Mouse (Mus musculus) liver, embryonic 12.5 days (tissue): ENCODE results near the gene Tsga10. TPM values are rescaled to one million over a fixed set of nuclear protein-coding genes. Genes with fewer than 3 reads are reported as not detected.
A peak's percentile ranks its signal among the peaks of the same experiment; 100 is the strongest.

ENCODE experiments used
- ATAC-seq: fragments of 200-750 bp; cut with Nextera tagmentation; 2 replicates; pipeline ENCODE4 v1.8.0; 2017; ENCODE audit warnings: moderate number of reproducible peaks, mild to moderate bottlenecking, moderate library complexity
- H3K27ac ChIP-seq: fragments of 300-500 bp; sonication (generic); 2 replicates; pipeline ENCODE4 v1.5.1; 2016; ENCODE audit warnings: mild to moderate bottlenecking
- H3K27me3 ChIP-seq: fragments of 300-500 bp; sonication (generic); replicated peaks from 2 replicates; pipeline ENCODE4 v1.6.1; 2016; ENCODE audit warnings: mild to moderate bottlenecking, moderate library complexity
- H3K36me3 ChIP-seq: fragments of 300-500 bp; sonication (generic); 2 replicates; pipeline ENCODE4 v1.6.1; 2016; ENCODE audit warnings: mild to moderate bottlenecking, moderate library complexity
- H3K4me1 ChIP-seq: fragments of 300-500 bp; sonication (generic); 2 replicates; pipeline ENCODE4 v1.6.1; 2016
- H3K4me2 ChIP-seq: fragments of 300-500 bp; sonication (generic); 2 replicates; pipeline ENCODE4 v1.6.1; 2016; ENCODE audit warnings: mild to moderate bottlenecking, moderate library complexity
- H3K4me3 ChIP-seq: fragments of 300-500 bp; sonication (generic); 2 replicates; pipeline ENCODE4 v1.5.1; 2016; ENCODE audit warnings: mild to moderate bottlenecking, moderate library complexity
- H3K9ac ChIP-seq: fragments of 300-500 bp; sonication (generic); 2 replicates; pipeline ENCODE4 v1.6.1; 2016; ENCODE audit warnings: mild to moderate bottlenecking, moderate library complexity
- H3K9me3 ChIP-seq: fragments of 300-500 bp; sonication (generic); replicated peaks from 2 replicates; pipeline ENCODE4 v1.6.1; 2016; ENCODE audit warnings: mild to moderate bottlenecking, moderate library complexity
- WGBS: fragments of 180-500 bp; shearing (Covaris S2); methylation state at CpG from one replicate; pipeline ENCODE4 v1.1.7; 2016; ENCODE audit not compliant: insufficient replicate concordance; 5-methylcytosine and 5-hydroxymethylcytosine counted together
- polyA plus RNA-seq: library from polyadenylated mRNA; unstranded; fragments of >200 nt; fragmentation: Nextera tagmentation; extraction: Ambion mirVana; gene quantifications from 2 replicates; pipeline ENCODE4 v1.2.1, GENCODE M21; 2016

Tsga10 gene
- polyA plus RNA-seq, 1 experiment from 2014 or later, result 2.3 TPM

GRCm38 (mm10) chr1:37873157-37873556, 6.9 kb upstream of the Tsga10 start:
- no peak for ATAC-seq
- Histone ChIP-seq H3K4me2 (peak overlapping the region; percentile 84), H3K36me3 (peaks cover 39% of the 10 kb centered on the region), H3K27me3 (no peaks in the 10 kb centered on the region; the same call in 1 of the 2 replicates), H3K9me3 (peaks cover 9% of the 10 kb centered on the region; the same call in 1 of the 2 replicates), H3K4me1 (peaks cover 42% of the 10 kb centered on the region), H3K4me3 (peak overlapping the region; percentile 67), H3K27ac (no peak overlapping the region), H3K9ac (peak overlapping the region; percentile 67; the same call in 1 of the 2 replicates)
- 75% methylated on average over 4 of the region's 4 CpGs for WGBS

- 4% methylated on average over 33 of the region's 33 CpGs for WGBS
- Histone ChIP-seq H3K9me3 (peaks cover 9% of the 10 kb centered on the region; the same call in 1 of the 2 replicates), H3K4me3 (peak overlapping the region; percentile 67), H3K4me1 (peaks cover 42% of the 10 kb centered on the region), H3K27ac (peak overlapping the region; percentile 76), H3K36me3 (peaks cover 32% of the 10 kb centered on the region), H3K9ac (peak overlapping the region; percentile 67), H3K4me2 (peak overlapping the region; percentile 84), H3K27me3 (no peaks in the 10 kb centered on the region; the same call in 1 of the 2 replicates)
- peak; percentile 88 for ATAC-seq
Measured at GRCm38 (mm10) chr1:37872131-37873067, 6.2 kb upstream of the Tsga10 start.

GRCm38 (mm10) chr1:37871704-37872103, 5.5 kb upstream of the Tsga10 start, which contains the start of gene Lipt1:
TSS of gene Lipt1 (plus strand) at chr1:37871738.
- Histone ChIP-seq H3K27me3 (no peaks in the 10 kb centered on the region; the same call in 1 of the 2 replicates), H3K9ac (peak within 1 kb of the TSS; percentile 67), H3K4me1 (peaks cover 42% of the 10 kb centered on the region), H3K36me3 (peaks cover 25% of the 10 kb centered on the region), H3K4me3 (peak within 1 kb of the TSS; percentile 67), H3K9me3 (peaks cover 9% of the 10 kb centered on the region; the same call in 1 of the 2 replicates), H3K27ac (peak within 1 kb of the TSS; percentile 76), H3K4me2 (peak within 1 kb of the TSS; percentile 84)
- ATAC-seq, result peak; percentile 62
- WGBS, result 11% methylated on average over 7 of the region's 7 CpGs

GRCm38 (mm10) chr1:37869362-37869761, 3.1 kb upstream of the Tsga10 start:
- H3K4me1 ChIP-seq, result peaks cover 53% of the 10 kb centered on the region
- H3K9me3 ChIP-seq, result no peaks in the 10 kb centered on the region
- H3K36me3 ChIP-seq, result peaks cover 4% of the 10 kb centered on the region; the same call in 1 of the 2 replicates
- 31% methylated on average over 2 of the region's 2 CpGs for WGBS
- peak overlapping the region; percentile 28; the same call in 1 of the 2 replicates for H3K27ac ChIP-seq
- ATAC-seq, result no peak
- H3K27me3 ChIP-seq, result no peaks in the 10 kb centered on the region; the same call in 1 of the 2 replicates
- H3K4me3 ChIP-seq, result no peak overlapping the region
- no peak overlapping the region for H3K9ac ChIP-seq
- H3K4me2 ChIP-seq, result no peak overlapping the region

GRCm38 (mm10) chr1:37868640-37869039, 2.4 kb upstream of the Tsga10 start:
- H3K9me3 ChIP-seq, result no peaks in the 10 kb centered on the region

GRCm38 (mm10) chr1:37867684-37868322, 1.6 kb upstream of the Tsga10 start:
- peaks cover 52% of the 10 kb centered on the region for H3K4me1 ChIP-seq
- no peaks in the 10 kb centered on the region for H3K9me3 ChIP-seq
- no peaks in the 10 kb centered on the region for H3K36me3 ChIP-seq
- H3K4me3 ChIP-seq, result no peak overlapping the region
- H3K27me3 ChIP-seq, result no peaks in the 10 kb centered on the region; the same call in 1 of the 2 replicates
- H3K27ac ChIP-seq, result no peak overlapping the region
- H3K4me2 ChIP-seq, result no peak overlapping the region
- no peak for ATAC-seq
- H3K9ac ChIP-seq, result no peak overlapping the region
- WGBS, result 51% methylated on average over 10 of the region's 10 CpGs

More at GRCm38 (mm10) chr1:37868640-37869039, 2.4 kb upstream of the Tsga10 start:
- H3K9ac ChIP-seq, result no peak overlapping the region
- H3K27me3 ChIP-seq, result no peaks in the 10 kb centered on the region; the same call in 1 of the 2 replicates
- H3K4me3 ChIP-seq, result no peak overlapping the region
- 52% methylated on average over 10 of the region's 10 CpGs for WGBS
- ATAC-seq, result no peak
- no peaks in the 10 kb centered on the region for H3K36me3 ChIP-seq
- H3K27ac ChIP-seq, result no peak overlapping the region
- H3K4me2 ChIP-seq, result no peak overlapping the region
- peaks cover 59% of the 10 kb centered on the region for H3K4me1 ChIP-seq

- H3K4me1 ChIP-seq, result peaks cover 46% of the 10 kb centered on the region
- 55% methylated on average over 1 of the region's 1 CpGs for WGBS
- no peak overlapping the region for H3K27ac ChIP-seq
- H3K36me3 ChIP-seq, result no peaks in the 10 kb centered on the region
- no peak overlapping the region for H3K4me2 ChIP-seq
- no peak overlapping the region for H3K4me3 ChIP-seq
- H3K27me3 ChIP-seq, result no peaks in the 10 kb centered on the region; the same call in 1 of the 2 replicates
- ATAC-seq, result no peak
- H3K9ac ChIP-seq, result no peak overlapping the region
- no peaks in the 10 kb centered on the region for H3K9me3 ChIP-seq
Measured at GRCm38 (mm10) chr1:37867056-37867455, 827 bp upstream of the Tsga10 start.

- Histone ChIP-seq H3K27ac (peak overlapping the region; percentile 93), H3K27me3 (no peaks in the 10 kb centered on the region; the same call in 1 of the 2 replicates), H3K36me3 (no peaks in the 10 kb centered on the region), H3K9me3 (no peaks in the 10 kb centered on the region), H3K9ac (peak overlapping the region; percentile 81), H3K4me3 (peak overlapping the region; percentile 76), H3K4me2 (peak overlapping the region; percentile 93), H3K4me1 (peaks cover 33% of the 10 kb centered on the region)
- no peak for ATAC-seq
- 9% methylated on average over 23 of the region's 23 CpGs for WGBS
Measured at GRCm38 (mm10) chr1:37865401-37866215, 621 bp downstream of the Tsga10 start.

GRCm38 (mm10) chr1:37864511-37865400, 1.5 kb downstream of the Tsga10 start:
- Histone ChIP-seq H3K9me3 (no peaks in the 10 kb centered on the region), H3K4me1 (peaks cover 31% of the 10 kb centered on the region), H3K9ac (peak overlapping the region; percentile 81), H3K4me2 (peak overlapping the region; percentile 93), H3K27ac (peak overlapping the region; percentile 93), H3K4me3 (peak overlapping the region; percentile 76), H3K27me3 (no peaks in the 10 kb centered on the region; the same call in 1 of the 2 replicates), H3K36me3 (no peaks in the 10 kb centered on the region)
- ATAC-seq, result peak; percentile 97
- under 1% methylated on average over 89 of the region's 90 CpGs for WGBS

GRCm38 (mm10) chr1:37850696-37851095, 15.5 kb downstream of the Tsga10 start:
- no peak overlapping the region for H3K9ac ChIP-seq
- H3K4me3 ChIP-seq, result no peak overlapping the region
- 39% methylated on average over 2 of the region's 2 CpGs for WGBS
- no peak overlapping the region for H3K27ac ChIP-seq
- no peaks in the 10 kb centered on the region for H3K4me1 ChIP-seq
- no peaks in the 10 kb centered on the region for H3K36me3 ChIP-seq
- no peaks in the 10 kb centered on the region for H3K27me3 ChIP-seq
- no peak for ATAC-seq
- no peaks in the 10 kb centered on the region for H3K9me3 ChIP-seq
- H3K4me2 ChIP-seq, result no peak overlapping the region
